Mouse (Mus musculus): ENCODE results near the gene Gast.

DNA sequence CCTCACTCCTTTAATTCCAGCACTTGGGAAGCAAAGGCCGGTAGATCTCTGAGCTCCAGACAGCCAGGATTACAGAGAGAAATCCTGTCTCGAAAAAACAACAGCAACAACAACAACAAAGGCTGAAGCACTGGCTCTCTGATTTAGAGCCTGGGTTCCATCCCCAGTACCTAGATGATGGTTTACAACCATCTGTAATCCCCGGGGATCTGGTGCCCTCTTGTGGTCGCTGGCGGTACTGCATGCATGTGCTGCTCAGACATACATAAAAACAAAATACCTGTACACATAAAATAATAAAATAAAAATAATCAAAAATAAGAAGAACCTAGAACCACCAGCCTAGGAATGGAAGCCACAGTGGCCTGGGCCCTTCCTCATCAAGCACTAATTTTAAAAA, 33.9 kb upstream of the Gast start:
- TF ChIP-seq CTCF (IDR thresholded peaks at IDR 0.05; ENCODE audit: low read depth, low read length) (peak; percentile 96), GATA1 (IDR thresholded peaks at IDR 0.05; ENCODE audit: borderline replicate concordance, low read length) (no peak), POLR2AphosphoS5 (IDR thresholded peaks at IDR 0.05; ENCODE audit: insufficient replicate concordance, low read depth, low read length) (no peak), TAL1 (conservative IDR thresholded peaks at IDR 0.05; ENCODE audit: low read depth, low read length) (no peak)

All from G1E (cell line).